Mouse (Mus musculus): ENCODE measurements around the gene Cacybp.

DNA sequence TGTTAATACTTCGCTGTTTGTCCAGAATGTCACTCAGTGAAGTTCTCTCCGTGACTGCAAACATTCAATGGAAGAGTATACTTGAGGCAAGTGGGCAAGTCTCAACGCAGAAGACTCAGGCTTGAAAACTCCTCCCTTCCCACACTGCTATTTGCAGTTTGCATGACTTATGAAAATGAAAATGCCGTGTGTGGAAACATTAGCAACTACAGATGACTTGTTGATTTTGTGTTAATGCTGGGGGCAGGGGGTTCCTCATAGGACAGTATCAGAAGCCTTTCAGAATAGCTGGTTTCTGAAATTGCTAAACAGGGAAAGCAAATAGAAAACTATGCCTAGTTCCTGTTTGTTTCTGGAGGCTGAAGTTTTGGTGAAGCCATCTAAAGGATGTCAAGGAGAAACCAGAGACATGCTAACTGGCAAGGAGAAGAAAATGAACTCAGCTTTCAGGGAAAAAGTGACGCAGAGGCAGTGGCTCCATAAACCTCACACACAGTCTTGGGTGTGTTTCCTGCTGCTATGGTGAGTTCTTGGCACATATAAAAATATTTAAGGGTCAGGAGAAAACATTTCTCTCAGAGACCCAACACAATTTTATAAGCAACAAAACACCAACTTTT, 38.8 kb upstream of the Cacybp start:
- no peak for TF ChIP-seq CTCF (IDR thresholded peaks at IDR 0.05; ENCODE audit: extremely low read depth, insufficient read depth, insufficient read length, insufficient replicate concordance)
- TF ChIP-seq POLR2A (IDR thresholded peaks at IDR 0.05; ENCODE audit: low read depth, low read length): no peak

Measured in spleen, adult 2 months (tissue).